Mouse (Mus musculus) liver, postnatal 0 days (tissue): Measurements from ENCODE around the gene Gcnt1.

ENCODE experiments used
- CTCF ChIP-seq: sonication (generic); IDR thresholded peaks from 2 replicates; pipeline ENCODE4 v1.5.1; 2016; ENCODE audit warnings: antibody characterized with exemption, low read depth
- EP300 ChIP-seq: IDR thresholded peaks from 2 replicates; pipeline ENCODE4 v1.6.1; 2016; ENCODE audit warnings: antibody characterized with exemption, low read depth, mild to moderate bottlenecking

- TF ChIP-seq CTCF (no peak), EP300 (no peak)
Observed at GRCm38 (mm10) chr19:17347852-17348251, 24.8 kb downstream of the Gcnt1 start.
